Mouse (Mus musculus) heart, embryonic 14.5 days (tissue): ENCODE results near the gene Hspe1. TPM values are rescaled to one million over a fixed set of nuclear protein-coding genes. Genes with fewer than 3 reads are reported as not detected.
A peak's percentile ranks its signal among the peaks of the same experiment; 100 is the strongest.

Source experiments
- ATAC-seq: fragments of 200-750 bp; cut with Nextera tagmentation; 2 replicates; pipeline ENCODE4 v1.8.0; 2017; ENCODE audit warnings: low read depth, moderate TSS enrichment; ENCODE audit not compliant: insufficient number of reproducible peaks, insufficient read depth, low FRiP score
- H3K27ac ChIP-seq, 2 experiments: fragments of 200-500 bp in 1 of 2; fragments of 300-500 bp in 1 of 2; sonication (generic) in 1 of 2; replicated peaks in 1 of 2; 2 replicates each; pipeline ENCODE4 v1.5.1; 2012 to 2014; ENCODE audit warnings: low read depth in 2 of 2, low read length in 2 of 2, control low read depth in 1 of 2, mild to moderate bottlenecking in 1 of 2, mixed read lengths in 1 of 2; ENCODE audit not compliant: control insufficient read depth in 1 of 2, insufficient read depth in 1 of 2
- H3K27me3 ChIP-seq: fragments of 300-500 bp; sonication (generic); 2 replicates; pipeline ENCODE4 v1.6.1; 2014; ENCODE audit warnings: mild to moderate bottlenecking, low read length, control low read depth; ENCODE audit not compliant: control insufficient read depth, insufficient read depth
- H3K36me3 ChIP-seq: fragments of 300-500 bp; sonication (generic); 2 replicates; pipeline ENCODE4 v1.6.1; 2014; ENCODE audit warnings: mild to moderate bottlenecking, control low read depth, low read length, mixed read lengths; ENCODE audit not compliant: control insufficient read depth, insufficient read depth
- H3K4me1 ChIP-seq, 2 experiments: fragments of 200-500 bp in 1 of 2; fragments of 300-500 bp in 1 of 2; sonication (generic) in 1 of 2; 2 replicates each; pipeline ENCODE4 v1.6.1; 2012 to 2014; ENCODE audit warnings: low read length in 2 of 2, control low read depth in 1 of 2, mixed read lengths in 1 of 2; ENCODE audit not compliant: control insufficient read depth in 2 of 2, insufficient read depth in 2 of 2
- H3K4me2 ChIP-seq: fragments of 300-500 bp; sonication (generic); 2 replicates; pipeline ENCODE4 v1.6.1; 2014; ENCODE audit warnings: mild to moderate bottlenecking, low read length
- H3K4me3 ChIP-seq, 2 experiments: fragments of 200-500 bp in 1 of 2; fragments of 300-500 bp in 1 of 2; sonication (generic) in 1 of 2; 2 replicates each; pipeline ENCODE4 v1.5.1; 2012 to 2014; ENCODE audit warnings: low read length in 2 of 2, mild to moderate bottlenecking in 2 of 2, control low read depth in 1 of 2, low read depth in 1 of 2, moderate library complexity in 1 of 2; ENCODE audit not compliant: control insufficient read depth in 1 of 2, insufficient read depth in 1 of 2
- H3K9ac ChIP-seq: fragments of 300-500 bp; sonication (generic); 2 replicates; pipeline ENCODE4 v1.6.1; 2014; ENCODE audit warnings: mild to moderate bottlenecking, low read length
- H3K9me3 ChIP-seq: fragments of 300-500 bp; sonication (generic); 2 replicates; pipeline ENCODE4 v1.6.1; 2016; ENCODE audit warnings: low read length, control low read depth; ENCODE audit not compliant: control insufficient read depth
- WGBS: fragments of 180-500 bp; shearing (Covaris S2); extraction: QIAGEN DNeasy Blood & Tissue Kit; methylation state at CpG from one replicate; pipeline ENCODE4 v1.1.7; 2014; 5-methylcytosine and 5-hydroxymethylcytosine counted together
- polyA plus RNA-seq: library from polyadenylated mRNA; unstranded; fragments of >200 nt; fragmentation: Nextera tagmentation; extraction: Ambion mirVana; gene quantifications from 2 replicates; pipeline ENCODE4 v1.2.1, GENCODE M21; 2014

The Hspe1 gene
- polyA plus RNA-seq, 1 experiment from 2014 or later = 337 TPM

- H3K4me2 ChIP-seq = no peak overlapping the region
- H3K36me3 ChIP-seq = 0 out of 2 replicates have a peak, but pooled peaks cover 3% of the 10 kb centered on the region
- no peak overlapping the region for H3K4me3 ChIP-seq
- H3K27me3 ChIP-seq = no peaks in the 10 kb centered on the region
- no peak for ATAC-seq
- H3K9me3 ChIP-seq = no peaks in the 10 kb centered on the region
- no peak overlapping the region for H3K9ac ChIP-seq
- no peak overlapping the region for H3K27ac ChIP-seq
- WGBS = 86% methylated on average over 5 of the region's 5 CpGs
- H3K4me1 ChIP-seq = peaks cover 0 to 15% of the 10 kb centered on the region in 2 experiments; a peak in 2 of 4 replicates
Measured at GRCm38 (mm10) chr1:55129716-55130115, 41.8 kb downstream of the Hspe1 start.

GRCm38 (mm10) chr1:55130190-55130916 is 42.4 kb downstream of the Hspe1 start:
- 68% methylated on average over 10 of the region's 10 CpGs for WGBS
- Histone ChIP-seq H3K4me2 (peak overlapping the region; percentile 78), H3K27ac (peak overlapping the region; percentile 68 to 98), H3K9me3 (no peaks in the 10 kb centered on the region), H3K4me3 (peak overlapping the region; percentile 50 to 96), H3K9ac (peak overlapping the region; percentile 99), H3K36me3 (0 out of 2 replicates have a peak, but pooled peaks cover 3% of the 10 kb centered on the region), H3K27me3 (no peaks in the 10 kb centered on the region), H3K4me1 (peaks cover 0 to 15% of the 10 kb centered on the region in 2 experiments; a peak in 2 of 4 replicates)
- ATAC-seq = no peak

GRCm38 (mm10) chr1:55130943-55131401 is 43.0 kb downstream of the Hspe1 start, which contains the start of gene Mob4:
Gene Mob4, plus strand, starts transcription at chr1:55131231.
- peak within 1 kb of the TSS; percentile 94 to 98 for H3K27ac ChIP-seq
- peaks cover 0 to 15% of the 10 kb centered on the region in 2 experiments; a peak in 2 of 4 replicates for H3K4me1 ChIP-seq
- H3K9ac ChIP-seq = peak within 1 kb of the TSS; percentile 99
- no peaks in the 10 kb centered on the region for H3K9me3 ChIP-seq
- no peaks in the 10 kb centered on the region for H3K27me3 ChIP-seq
- H3K36me3 ChIP-seq = 0 out of 2 replicates have a peak, but pooled peaks cover 3% of the 10 kb centered on the region
- peak; percentile 94 for ATAC-seq
- WGBS = under 1% methylated on average over 42 of the region's 42 CpGs
- H3K4me3 ChIP-seq = peak within 1 kb of the TSS; percentile 87 to 96
- peak within 1 kb of the TSS; percentile 78 for H3K4me2 ChIP-seq

GRCm38 (mm10) chr1:55131424-55132014 is 43.6 kb downstream of the Hspe1 start:
- ATAC-seq = peak; percentile 76
- WGBS = under 1% methylated on average over 47 of the region's 47 CpGs

GRCm38 (mm10) chr1:55132308-55132707 is 44.4 kb downstream of the Hspe1 start:
- 53% methylated on average over 4 of the region's 4 CpGs for WGBS
- H3K9ac ChIP-seq = peak overlapping the region; percentile 99
- no peaks in the 10 kb centered on the region for H3K9me3 ChIP-seq
- H3K27me3 ChIP-seq = no peaks in the 10 kb centered on the region
- H3K4me3 ChIP-seq = peak overlapping the region; percentile 15 to 96; a peak in 3 of 4 replicates
- H3K27ac ChIP-seq = no peak overlapping the region
- peaks cover 0 to 15% of the 10 kb centered on the region in 2 experiments; a peak in 2 of 4 replicates for H3K4me1 ChIP-seq
- peak overlapping the region; percentile 78 for H3K4me2 ChIP-seq
- no peak for ATAC-seq
- peaks cover 6% of the 10 kb centered on the region; the same call in 1 of the 2 replicates for H3K36me3 ChIP-seq

More at GRCm38 (mm10) chr1:55131424-55132014, 43.6 kb downstream of the Hspe1 start:
- Histone ChIP-seq H3K9ac (peak overlapping the region; percentile 99), H3K4me3 (peak overlapping the region; percentile 87 to 96), H3K27ac (peak overlapping the region; percentile 94 to 98), H3K27me3 (no peaks in the 10 kb centered on the region), H3K4me2 (peak overlapping the region; percentile 78), H3K4me1 (peaks cover 0 to 15% of the 10 kb centered on the region in 2 experiments; a peak in 2 of 4 replicates), H3K36me3 (0 out of 2 replicates have a peak, but pooled peaks cover 3% of the 10 kb centered on the region), H3K9me3 (no peaks in the 10 kb centered on the region)

GRCm38 (mm10) chr1:55133173-55133572 is 45.2 kb downstream of the Hspe1 start:
- Histone ChIP-seq H3K9me3 (no peaks in the 10 kb centered on the region), H3K9ac (no peak overlapping the region), H3K4me2 (peak overlapping the region; percentile 78; the same call in 1 of the 2 replicates), H3K4me3 (no peak overlapping the region), H3K27ac (no peak overlapping the region), H3K27me3 (no peaks in the 10 kb centered on the region), H3K4me1 (peaks cover 0 to 15% of the 10 kb centered on the region in 2 experiments; a peak in 2 of 4 replicates), H3K36me3 (peaks cover 14% of the 10 kb centered on the region)
- ATAC-seq = no peak
- 50% methylated on average over 2 of the region's 2 CpGs for WGBS

- Histone ChIP-seq H3K4me3 (no peak overlapping the region), H3K27me3 (no peaks in the 10 kb centered on the region), H3K9ac (no peak overlapping the region), H3K4me1 (peaks cover 0 to 15% of the 10 kb centered on the region in 2 experiments; a peak in 2 of 4 replicates), H3K27ac (no peak overlapping the region), H3K36me3 (peaks cover 15% of the 10 kb centered on the region), H3K9me3 (no peaks in the 10 kb centered on the region), H3K4me2 (no peak overlapping the region)
- no peak for ATAC-seq
- 92% methylated on average over 3 of the region's 3 CpGs for WGBS
Measured at GRCm38 (mm10) chr1:55134301-55134700, 46.4 kb downstream of the Hspe1 start.
